Mouse (Mus musculus): ENCODE measurements at regions not wholly inside any gene's neighbourhood (a gene's known extent, or its start where the extent isn't known, plus 50 kb on each side); places are given as distances from the start of the nearest gene placed in this dataset.

GRCm38 (mm10) chr1:35953721-35954120 lies 114.5 kb upstream of the Hs6st1 start:
- no peak for TF ChIP-seq POLR2A (IDR thresholded peaks at IDR 0.05; ENCODE audit: insufficient read depth, low read depth, low read length)
- TF ChIP-seq CTCF (IDR thresholded peaks at IDR 0.05; ENCODE audit: insufficient read depth, low read depth, low read length), result no peak

Data from olfactory bulb, adult 2 months (tissue).